Mouse (Mus musculus) thymus, adult 2 months (tissue): ENCODE measurements around the gene Pigq.

ENCODE experiments used
- CTCF ChIP-seq: fragments of 200-500 bp; IDR thresholded peaks from 2 replicates; pipeline ENCODE4 v1.5.1; 2012; ENCODE audit warnings: mild to moderate bottlenecking, control low read depth, low read length, moderate library complexity, borderline replicate concordance; ENCODE audit not compliant: control insufficient read depth, poor library complexity, insufficient read depth; ENCODE audit errors: extremely low read depth
- POLR2A ChIP-seq: fragments of 200-500 bp; IDR thresholded peaks from 2 replicates; pipeline ENCODE4 v1.6.1; 2012; ENCODE audit warnings: mild to moderate bottlenecking, low read length, control low read depth, moderate library complexity; ENCODE audit not compliant: control insufficient read depth, poor library complexity, insufficient read depth; ENCODE audit errors: extremely low read depth

DNA sequence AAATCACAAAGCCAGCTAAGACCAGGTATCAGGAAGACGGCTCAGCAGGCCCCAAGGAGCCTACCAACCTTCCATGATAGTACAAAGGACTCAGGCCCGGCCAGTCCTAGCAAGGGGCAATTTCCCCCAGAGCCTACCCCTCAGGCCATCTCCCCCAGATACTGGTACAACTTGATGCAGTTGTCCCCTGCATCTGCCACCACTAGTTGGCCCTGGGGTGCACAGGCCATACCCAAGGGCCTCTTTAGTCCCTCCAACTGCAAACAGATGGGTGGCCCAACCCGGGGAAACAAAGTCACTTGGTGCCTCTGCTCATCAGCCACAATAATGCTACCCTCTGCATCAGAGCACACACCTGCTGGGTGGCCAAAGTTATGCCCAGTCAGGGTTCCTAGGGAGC lies 1.5 kb downstream of the Pigq start:
- TF ChIP-seq POLR2A, result no peak
- TF ChIP-seq CTCF, result no peak
